Mouse (Mus musculus): ENCODE results near the gene Trrap. TPM values are rescaled to one million over a fixed set of nuclear protein-coding genes. Genes with fewer than 3 reads are reported as not detected.

Gene Trrap
- polyA plus RNA-seq, 1 experiment from 2014 or later = 84.0 TPM

DNA sequence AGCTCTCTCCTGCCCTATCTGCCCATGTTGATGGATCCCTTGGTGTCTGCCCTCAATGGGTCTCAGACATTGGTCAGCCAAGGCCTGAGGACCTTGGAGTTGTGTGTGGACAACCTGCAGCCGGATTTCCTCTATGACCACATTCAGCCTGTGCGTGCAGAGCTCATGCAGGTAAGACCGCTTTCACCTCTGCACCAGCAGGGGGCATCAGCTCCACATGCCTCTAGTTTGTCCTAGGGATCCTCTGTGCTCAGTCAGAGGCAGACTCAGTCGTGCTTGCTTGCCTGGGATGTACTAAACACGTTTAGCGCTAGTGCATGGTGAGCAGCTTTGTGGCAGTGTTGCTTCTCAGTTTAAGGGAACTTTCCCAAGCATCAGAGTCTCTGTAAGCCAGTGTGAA is 27.2 kb downstream of the Trrap start:
- no peaks in the 10 kb centered on the region for H3K9me3 ChIP-seq (replicated peaks)
- ATAC-seq (replicated peaks; ENCODE audit: low FRiP score) = 0 out of 2 replicates have a peak, but pooled peaks have one; percentile 12
- H3K4me1 ChIP-seq = no peaks in the 10 kb centered on the region
- WGBS = 74% methylated on average over 6 of the region's 6 CpGs
- no peak overlapping the region for H3K27ac ChIP-seq
- H3K4me3 ChIP-seq (replicated peaks) = no peak overlapping the region
- H3K9ac ChIP-seq = no peak overlapping the region
- H3K4me2 ChIP-seq = no peak overlapping the region
- H3K27me3 ChIP-seq = no peaks in the 10 kb centered on the region
- peaks cover 100% of the 10 kb centered on the region for H3K36me3 ChIP-seq

DNA sequence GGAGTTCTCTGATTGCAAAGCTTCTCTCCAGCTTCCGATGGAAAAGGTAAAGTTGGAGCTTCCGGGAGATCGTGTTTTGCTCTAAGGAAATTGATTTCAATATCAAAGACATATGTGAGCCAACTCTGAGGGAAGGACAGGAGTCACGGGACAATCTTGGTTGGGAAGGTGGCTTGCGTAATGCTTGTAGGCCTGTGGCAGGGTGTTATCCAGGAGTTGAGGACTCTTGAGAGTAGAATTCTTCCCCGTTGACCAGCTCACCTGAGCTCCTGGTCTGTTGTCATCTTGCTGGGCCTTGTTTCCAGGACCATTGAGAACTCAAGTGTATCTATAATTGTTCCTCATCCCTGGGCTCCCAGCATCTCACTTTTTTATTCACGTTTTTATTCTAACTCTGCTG is 29.6 kb downstream of the Trrap start:
- WGBS = 96% methylated on average over 7 of the region's 7 CpGs
- ATAC-seq (replicated peaks; ENCODE audit: low FRiP score) = no peak

DNA sequence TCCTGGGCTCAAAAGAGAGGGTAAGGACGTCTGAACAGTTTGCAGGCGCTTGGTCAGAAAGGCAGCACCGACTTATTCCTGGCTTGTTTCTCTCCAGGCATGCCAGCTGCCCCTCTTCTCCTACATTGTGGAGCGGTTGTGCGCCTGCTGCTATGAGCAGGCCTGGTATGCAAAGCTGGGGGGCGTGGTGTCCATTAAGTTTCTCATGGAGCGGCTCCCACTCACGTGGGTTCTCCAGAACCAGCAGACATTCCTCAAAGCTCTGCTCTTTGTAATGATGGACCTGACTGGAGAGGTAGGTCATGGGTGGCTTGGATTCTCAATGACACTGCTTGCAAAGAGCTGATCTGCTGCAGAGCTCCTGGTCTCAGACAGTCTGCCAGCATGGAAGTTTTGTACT is 35.5 kb downstream of the Trrap start:
- Histone ChIP-seq H3K36me3 (peaks cover 100% of the 10 kb centered on the region), H3K4me2 (no peak overlapping the region), H3K9ac (no peak overlapping the region), H3K27me3 (no peaks in the 10 kb centered on the region), H3K4me3 (replicated peaks) (no peak overlapping the region), H3K27ac (no peak overlapping the region), H3K9me3 (replicated peaks) (no peaks in the 10 kb centered on the region), H3K4me1 (no peaks in the 10 kb centered on the region)
- WGBS = 91% methylated on average over 8 of the region's 8 CpGs
- ATAC-seq (replicated peaks; ENCODE audit: low FRiP score) = no peak

More for the DNA sequence above, 29.6 kb downstream of the Trrap start:
- Histone ChIP-seq H3K4me2 (no peak overlapping the region), H3K27ac (no peak overlapping the region), H3K4me1 (no peaks in the 10 kb centered on the region), H3K27me3 (no peaks in the 10 kb centered on the region), H3K36me3 (peaks cover 100% of the 10 kb centered on the region), H3K9me3 (replicated peaks) (no peaks in the 10 kb centered on the region), H3K4me3 (replicated peaks) (no peak overlapping the region), H3K9ac (no peak overlapping the region)

DNA sequence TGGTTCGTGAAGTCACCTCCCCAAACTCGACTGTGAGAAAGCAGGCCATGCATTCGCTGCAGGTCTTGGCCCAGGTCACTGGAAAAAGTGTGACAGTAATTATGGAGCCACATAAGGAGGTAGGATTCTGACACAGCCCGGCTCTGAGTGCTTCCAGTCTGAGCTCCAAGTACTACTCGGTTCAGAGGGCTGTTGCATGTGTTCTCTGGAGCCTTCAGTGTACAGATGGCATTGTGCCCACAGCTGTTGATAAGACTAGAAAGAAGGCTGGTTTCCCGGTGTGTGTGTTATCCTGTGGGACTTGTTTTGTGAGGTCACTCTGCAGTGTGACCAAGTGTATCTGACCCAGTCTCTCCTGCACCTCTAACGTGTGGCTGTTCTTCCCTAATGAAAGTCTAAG is 36.6 kb downstream of the Trrap start:
- Histone ChIP-seq H3K4me2 (no peak overlapping the region), H3K36me3 (peaks cover 100% of the 10 kb centered on the region), H3K4me1 (no peaks in the 10 kb centered on the region), H3K9ac (no peak overlapping the region), H3K9me3 (replicated peaks) (no peaks in the 10 kb centered on the region), H3K27ac (no peak overlapping the region), H3K4me3 (replicated peaks) (no peak overlapping the region), H3K27me3 (no peaks in the 10 kb centered on the region)
- no peak for ATAC-seq (replicated peaks; ENCODE audit: low FRiP score)
- WGBS = 91% methylated on average over 7 of the region's 7 CpGs

GRCm38 (mm10) chr5:144806931-144807330 is 39.4 kb downstream of the Trrap start:
- no peak for ATAC-seq (replicated peaks; ENCODE audit: low FRiP score)

GRCm38 (mm10) chr5:144828365-144829102 is 61.0 kb downstream of the Trrap start:
- no peaks in the 10 kb centered on the region for H3K27me3 ChIP-seq
- no peak overlapping the region for H3K27ac ChIP-seq
- H3K9ac ChIP-seq = no peak overlapping the region
- 93% methylated on average over 20 of the region's 20 CpGs for WGBS
- no peaks in the 10 kb centered on the region for H3K4me1 ChIP-seq
- H3K4me2 ChIP-seq = no peak overlapping the region
- peaks cover 100% of the 10 kb centered on the region for H3K36me3 ChIP-seq
- no peak overlapping the region for H3K4me3 ChIP-seq (replicated peaks)
- ATAC-seq (replicated peaks; ENCODE audit: low FRiP score) = no peak
- no peaks in the 10 kb centered on the region for H3K9me3 ChIP-seq (replicated peaks)

More at GRCm38 (mm10) chr5:144806931-144807330, 39.4 kb downstream of the Trrap start:
- Histone ChIP-seq H3K27ac (no peak overlapping the region), H3K4me1 (no peaks in the 10 kb centered on the region), H3K9me3 (replicated peaks) (no peaks in the 10 kb centered on the region), H3K36me3 (peaks cover 100% of the 10 kb centered on the region), H3K4me2 (no peak overlapping the region), H3K4me3 (replicated peaks) (no peak overlapping the region), H3K27me3 (no peaks in the 10 kb centered on the region), H3K9ac (no peak overlapping the region)
- 94% methylated on average over 10 of the region's 10 CpGs for WGBS

GRCm38 (mm10) chr5:144829631-144830030 is 62.1 kb downstream of the Trrap start:
- Histone ChIP-seq H3K27ac (no peak overlapping the region), H3K36me3 (peaks cover 100% of the 10 kb centered on the region), H3K4me2 (no peak overlapping the region), H3K27me3 (no peaks in the 10 kb centered on the region), H3K9me3 (replicated peaks) (no peaks in the 10 kb centered on the region), H3K4me3 (replicated peaks) (no peak overlapping the region), H3K4me1 (no peaks in the 10 kb centered on the region), H3K9ac (no peak overlapping the region)
- 92% methylated on average over 4 of the region's 4 CpGs for WGBS
- ATAC-seq (replicated peaks; ENCODE audit: low FRiP score) = no peak

GRCm38 (mm10) chr5:144831840-144832469 is 64.4 kb downstream of the Trrap start:
- Histone ChIP-seq H3K4me3 (replicated peaks) (no peak overlapping the region), H3K9ac (no peak overlapping the region), H3K9me3 (replicated peaks) (no peaks in the 10 kb centered on the region), H3K27ac (no peak overlapping the region), H3K4me1 (no peaks in the 10 kb centered on the region), H3K36me3 (peaks cover 100% of the 10 kb centered on the region), H3K4me2 (no peak overlapping the region), H3K27me3 (no peaks in the 10 kb centered on the region)
- ATAC-seq (replicated peaks; ENCODE audit: low FRiP score) = no peak
- 88% methylated on average over 9 of the region's 9 CpGs for WGBS

DNA sequence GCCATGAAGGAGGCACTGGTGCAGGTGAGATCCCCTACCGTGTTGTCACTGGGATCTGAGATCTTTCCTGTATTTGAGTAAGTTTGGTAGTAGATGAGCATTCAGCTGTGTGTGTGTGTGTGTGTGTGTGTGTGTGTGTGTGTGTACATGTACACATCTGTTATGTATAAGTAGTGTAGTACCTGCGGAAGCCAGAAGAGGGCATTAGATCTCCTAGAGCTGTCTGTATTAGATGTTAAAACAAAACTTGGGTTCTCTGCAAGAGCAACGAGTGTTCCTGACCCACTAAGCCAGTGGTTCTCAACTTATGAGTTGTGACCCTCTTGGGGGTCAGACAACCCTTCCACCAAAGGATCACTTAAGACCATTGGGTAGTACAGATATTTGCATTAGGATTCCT is 68.6 kb downstream of the Trrap start:
- Histone ChIP-seq H3K9ac (no peak overlapping the region), H3K4me1 (no peaks in the 10 kb centered on the region), H3K4me2 (no peak overlapping the region), H3K36me3 (peaks cover 100% of the 10 kb centered on the region), H3K27ac (no peak overlapping the region), H3K9me3 (replicated peaks) (no peaks in the 10 kb centered on the region), H3K27me3 (no peaks in the 10 kb centered on the region), H3K4me3 (replicated peaks) (no peak overlapping the region)
- 90% methylated on average over 3 of the region's 3 CpGs for WGBS
- no peak for ATAC-seq (replicated peaks; ENCODE audit: low FRiP score)

DNA sequence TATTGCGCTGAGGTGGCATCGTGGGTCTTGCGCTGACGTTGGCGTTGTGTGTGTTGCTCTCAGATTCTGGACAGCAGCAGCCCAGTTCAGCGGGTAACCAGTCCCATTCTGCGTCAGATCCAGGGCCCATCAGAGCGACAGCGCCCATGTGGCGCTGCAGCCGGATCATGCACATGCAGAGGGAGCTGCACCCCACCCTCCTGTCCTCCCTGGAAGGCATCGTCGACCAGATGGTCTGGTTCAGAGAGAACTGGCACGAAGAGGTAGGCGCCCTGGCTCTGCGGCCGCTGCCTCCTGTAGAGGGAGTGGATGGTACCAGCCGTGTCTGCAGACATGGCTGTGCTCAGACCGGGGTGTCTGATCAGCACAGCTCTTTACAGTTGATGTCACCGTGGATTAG is 77.8 kb downstream of the Trrap start:
- H3K9ac ChIP-seq = no peak overlapping the region
- H3K27me3 ChIP-seq = no peaks in the 10 kb centered on the region
- no peak for ATAC-seq (replicated peaks; ENCODE audit: low FRiP score)
- peaks cover 100% of the 10 kb centered on the region for H3K36me3 ChIP-seq
- no peak overlapping the region for H3K27ac ChIP-seq
- no peak overlapping the region for H3K4me3 ChIP-seq (replicated peaks)
- no peak overlapping the region for H3K4me2 ChIP-seq
- H3K4me1 ChIP-seq = no peaks in the 10 kb centered on the region
- 93% methylated on average over 20 of the region's 20 CpGs for WGBS
- no peaks in the 10 kb centered on the region for H3K9me3 ChIP-seq (replicated peaks)

GRCm38 (mm10) chr5:144848735-144849134 is 81.2 kb downstream of the Trrap start:
- 85% methylated on average over 5 of the region's 5 CpGs for WGBS
- Histone ChIP-seq H3K4me2 (no peak overlapping the region), H3K27me3 (no peaks in the 10 kb centered on the region), H3K9me3 (replicated peaks) (no peaks in the 10 kb centered on the region), H3K27ac (no peak overlapping the region), H3K4me1 (no peaks in the 10 kb centered on the region), H3K36me3 (peaks cover 100% of the 10 kb centered on the region), H3K4me3 (replicated peaks) (no peak overlapping the region), H3K9ac (no peak overlapping the region)
- ATAC-seq (replicated peaks; ENCODE audit: low FRiP score) = no peak

GRCm38 (mm10) chr5:144849932-144850331 is 82.4 kb downstream of the Trrap start:
- no peaks in the 10 kb centered on the region for H3K27me3 ChIP-seq
- no peak overlapping the region for H3K9ac ChIP-seq
- no peak for ATAC-seq (replicated peaks; ENCODE audit: low FRiP score)
- 93% methylated on average over 10 of the region's 10 CpGs for WGBS
- H3K4me1 ChIP-seq = no peaks in the 10 kb centered on the region
- H3K4me2 ChIP-seq = no peak overlapping the region
- H3K9me3 ChIP-seq (replicated peaks) = no peaks in the 10 kb centered on the region
- no peak overlapping the region for H3K27ac ChIP-seq
- H3K4me3 ChIP-seq (replicated peaks) = no peak overlapping the region
- H3K36me3 ChIP-seq = peaks cover 100% of the 10 kb centered on the region

Measured in kidney, embryonic 15.5 days (tissue).